Mouse (Mus musculus) hindbrain, embryonic 14.5 days (tissue): ENCODE data around the gene Pdgfb. TPM values are rescaled to one million over a fixed set of nuclear protein-coding genes. Genes with fewer than 3 reads are reported as not detected.
A peak's percentile ranks its signal among the peaks of the same experiment; 100 is the strongest.

ENCODE experiments used
- ATAC-seq: fragments of 200-750 bp; cut with Nextera tagmentation; 2 replicates; pipeline ENCODE4 v1.8.0; 2017; ENCODE audit warnings: moderate number of reproducible peaks, mild to moderate bottlenecking, moderate TSS enrichment, moderate library complexity; ENCODE audit not compliant: low FRiP score
- DNase-seq: peaks from one replicate; pipeline ENCODE4 v3.0.0-alpha.2; 2015; ENCODE audit warnings: low spot score
- H3K27ac ChIP-seq: fragments of 300-500 bp; sonication (generic); 2 replicates; pipeline ENCODE4 v1.5.1; 2014; ENCODE audit warnings: mild to moderate bottlenecking, moderate library complexity
- H3K27me3 ChIP-seq: fragments of 300-500 bp; sonication (generic); 2 replicates; pipeline ENCODE4 v1.6.1; 2014; ENCODE audit warnings: mild to moderate bottlenecking, low read length, mixed read lengths; ENCODE audit not compliant: control insufficient read depth, insufficient read depth
- H3K36me3 ChIP-seq: fragments of 300-500 bp; sonication (generic); replicated peaks from 2 replicates; pipeline ENCODE4 v1.6.1; 2014; ENCODE audit not compliant: control insufficient read depth, insufficient read depth
- H3K4me1 ChIP-seq: fragments of 300-500 bp; sonication (generic); replicated peaks from 2 replicates; pipeline ENCODE4 v1.6.1; 2014; ENCODE audit warnings: antibody characterized with exemption, low read length, mixed read lengths; ENCODE audit not compliant: control insufficient read depth, insufficient read depth
- H3K4me2 ChIP-seq: fragments of 300-500 bp; sonication (generic); replicated peaks from 2 replicates; pipeline ENCODE4 v1.6.1; 2014; ENCODE audit warnings: mild to moderate bottlenecking, moderate library complexity
- H3K4me3 ChIP-seq: fragments of 300-500 bp; sonication (generic); replicated peaks from 2 replicates; pipeline ENCODE4 v1.5.1; 2014; ENCODE audit warnings: mild to moderate bottlenecking, low read length
- H3K9ac ChIP-seq: fragments of 300-500 bp; sonication (generic); 2 replicates; pipeline ENCODE4 v1.6.1; 2014
- H3K9me3 ChIP-seq: fragments of 300-500 bp; sonication (generic); 2 replicates; pipeline ENCODE4 v1.6.1; 2016; ENCODE audit warnings: low read length; ENCODE audit not compliant: control insufficient read depth
- WGBS: fragments of 180-500 bp; shearing (Covaris S2); extraction: QIAGEN DNeasy Blood & Tissue Kit; methylation state at CpG from one replicate; pipeline ENCODE4 v1.1.7; 2014; 5-methylcytosine and 5-hydroxymethylcytosine counted together
- polyA plus RNA-seq: library from polyadenylated mRNA; unstranded; fragments of >200 nt; fragmentation: Nextera tagmentation; extraction: Ambion mirVana; gene quantifications from 2 replicates; pipeline ENCODE4 v1.2.1, GENCODE M21; 2014

The Pdgfb gene
- polyA plus RNA-seq, 1 experiment from 2014 or later: 7.3 TPM

DNA sequence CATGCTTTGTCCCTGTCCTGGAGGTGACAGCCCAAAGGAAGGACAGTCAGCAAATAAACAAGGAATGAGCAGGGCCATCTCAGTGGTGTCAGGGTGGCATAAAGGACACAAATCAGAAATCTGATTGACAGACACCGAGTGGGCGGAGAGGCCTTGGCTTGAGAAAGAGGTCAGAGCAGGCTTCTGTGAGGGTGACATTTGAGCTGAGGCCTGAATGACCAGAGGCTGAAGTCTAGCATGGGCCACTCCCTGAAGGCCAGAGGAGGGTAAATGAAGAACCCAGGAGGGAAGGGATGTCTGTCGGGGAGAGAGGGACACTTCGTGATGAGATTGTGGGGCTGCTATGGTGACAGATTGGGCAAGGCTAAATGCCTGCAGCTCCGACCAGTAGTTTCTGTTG lies 11.3 kb upstream of the Pdgfb start:
- Histone ChIP-seq H3K27ac (no peak overlapping the region), H3K36me3 (no peaks in the 10 kb centered on the region), H3K4me2 (no peak overlapping the region), H3K9ac (no peak overlapping the region), H3K4me3 (no peak overlapping the region), H3K4me1 (peaks cover 8% of the 10 kb centered on the region; the same call in 1 of the 2 replicates), H3K9me3 (no peaks in the 10 kb centered on the region), H3K27me3 (no peaks in the 10 kb centered on the region)
- ATAC-seq (no peak), DNase-seq (no peak)
- WGBS: 62% methylated on average over 5 of the region's 5 CpGs

DNA sequence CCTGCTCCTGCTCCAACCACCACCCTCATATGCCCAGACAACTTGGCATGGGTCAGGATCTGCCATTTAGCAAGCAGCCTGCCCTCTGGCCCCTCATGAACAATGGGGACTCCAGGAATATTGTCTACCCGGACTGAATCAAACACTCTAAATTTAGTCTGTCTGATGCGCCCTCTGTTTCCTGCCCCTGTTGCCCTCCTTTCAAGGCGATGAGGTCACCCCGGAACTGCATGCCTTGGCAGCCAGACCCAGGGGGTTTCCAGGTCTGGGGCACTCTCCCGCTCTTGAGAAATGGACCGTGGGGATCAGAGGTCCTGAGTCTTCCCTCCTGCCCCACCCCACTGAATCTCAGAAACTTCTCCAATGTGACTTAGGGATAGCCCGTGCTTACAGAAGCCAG lies 10.8 kb upstream of the Pdgfb start:
- WGBS: 43% methylated on average over 7 of the region's 7 CpGs
- Histone ChIP-seq H3K27me3 (no peaks in the 10 kb centered on the region), H3K9ac (no peak overlapping the region), H3K9me3 (no peaks in the 10 kb centered on the region), H3K4me1 (peaks cover 8% of the 10 kb centered on the region; the same call in 1 of the 2 replicates), H3K27ac (no peak overlapping the region), H3K4me3 (no peak overlapping the region), H3K36me3 (no peaks in the 10 kb centered on the region), H3K4me2 (no peak overlapping the region)
- no peak for DNase-seq
- ATAC-seq: no peak

DNA sequence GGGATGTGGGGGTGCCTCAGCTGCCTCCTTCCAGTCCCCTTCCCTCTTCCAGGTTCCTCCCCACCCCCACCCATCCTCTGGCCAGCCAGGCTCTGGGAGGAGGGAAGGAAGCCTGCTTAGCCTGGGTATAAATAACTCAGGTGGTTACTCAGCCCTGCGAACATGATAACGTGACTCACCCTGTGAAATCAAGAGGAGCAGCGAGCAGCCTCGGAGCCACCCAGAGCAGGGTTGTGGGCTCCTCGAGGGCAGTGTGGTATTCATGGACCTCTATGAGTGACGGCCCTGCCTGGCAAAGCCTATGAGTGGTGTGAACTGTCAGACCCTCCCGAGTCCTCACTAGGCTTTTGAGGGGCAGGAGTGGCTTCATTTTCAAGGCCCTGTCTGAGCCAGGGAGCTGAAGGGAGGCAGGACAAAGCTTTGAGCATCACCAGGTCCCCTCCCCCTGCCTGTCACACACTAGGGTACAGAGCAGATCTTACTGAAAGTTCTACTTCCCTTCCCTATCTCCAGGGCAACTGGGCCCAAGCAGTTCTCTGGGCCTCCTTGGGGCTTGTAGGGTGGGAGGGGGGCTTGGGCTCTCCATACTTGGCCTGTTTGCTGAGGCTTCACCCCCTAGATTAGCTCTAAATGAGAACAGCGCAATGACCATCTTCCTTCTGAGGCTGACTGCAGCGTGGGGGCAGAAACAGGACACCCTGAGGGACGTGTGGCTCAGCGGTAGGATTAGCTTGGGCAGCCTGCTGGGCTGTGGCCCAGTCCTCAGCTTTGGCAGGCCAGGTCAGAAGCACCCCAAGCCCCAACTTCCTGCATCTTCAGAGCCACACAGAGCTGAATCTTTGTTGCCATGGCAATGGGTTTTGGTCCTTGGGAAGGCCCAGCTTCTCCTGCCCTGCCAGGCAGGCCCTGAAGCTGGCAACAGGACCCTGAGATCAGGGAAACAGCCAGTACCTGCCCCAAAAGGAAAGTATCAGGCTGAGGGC lies 9.8 kb upstream of the Pdgfb start:
- Histone ChIP-seq H3K36me3 (no peaks in the 10 kb centered on the region), H3K4me1 (peaks cover 8% of the 10 kb centered on the region; the same call in 1 of the 2 replicates), H3K9me3 (no peaks in the 10 kb centered on the region), H3K27me3 (no peaks in the 10 kb centered on the region), H3K27ac (no peak overlapping the region), H3K4me2 (no peak overlapping the region), H3K9ac (peak overlapping the region; percentile 21; the same call in 1 of the 2 replicates), H3K4me3 (no peak overlapping the region)
- DNase-seq: no peak
- 40% methylated on average over 11 of the region's 11 CpGs for WGBS
- no peak; the same call in 1 of the 2 replicates for ATAC-seq

DNA sequence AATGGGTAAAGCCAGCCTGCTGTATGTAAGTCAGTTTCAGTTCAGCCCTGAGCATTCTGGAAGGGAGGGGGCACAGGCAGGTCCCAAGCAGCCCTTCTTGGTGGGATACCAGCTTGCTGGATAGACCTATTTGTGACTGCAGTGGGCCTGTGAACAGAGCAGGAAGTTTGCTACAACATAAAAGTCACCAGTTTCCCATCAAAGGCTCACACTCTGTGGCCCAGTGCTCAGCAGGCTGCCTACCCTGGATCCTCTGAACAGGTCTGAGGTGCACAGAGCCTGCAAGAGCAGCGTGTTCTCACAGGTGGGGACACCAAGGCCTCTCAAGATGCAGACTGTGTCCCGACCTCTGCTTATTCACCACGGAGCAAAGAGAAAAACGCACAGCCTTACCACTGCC lies 5.7 kb upstream of the Pdgfb start:
- Histone ChIP-seq H3K4me3 (no peak overlapping the region), H3K27me3 (peaks cover 16% of the 10 kb centered on the region), H3K4me2 (no peak overlapping the region), H3K9me3 (no peaks in the 10 kb centered on the region), H3K27ac (no peak overlapping the region), H3K4me1 (peaks cover 8% of the 10 kb centered on the region; the same call in 1 of the 2 replicates), H3K9ac (no peak overlapping the region), H3K36me3 (no peaks in the 10 kb centered on the region)
- WGBS: 71% methylated on average over 4 of the region's 4 CpGs
- DNase-seq (no peak), ATAC-seq (no peak)

DNA sequence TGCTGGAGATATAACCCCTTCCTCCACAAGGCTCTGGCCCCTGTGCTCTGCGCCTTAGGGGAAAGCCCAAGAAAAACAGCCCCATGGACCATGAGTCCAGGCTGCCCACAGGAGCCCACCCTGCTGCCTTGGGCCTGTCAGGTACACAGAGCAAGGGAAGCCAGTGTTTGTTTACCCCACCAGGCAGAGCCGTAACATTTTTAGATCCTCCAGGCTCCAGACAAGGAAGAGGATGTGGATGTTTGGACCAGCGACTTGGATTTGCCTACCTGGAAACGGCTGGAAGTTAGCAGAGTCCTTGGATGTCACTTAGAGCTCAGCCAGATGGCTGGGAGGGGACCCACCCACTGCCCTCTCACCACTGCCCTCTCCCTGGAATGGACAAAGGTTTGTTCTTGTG lies 4.8 kb upstream of the Pdgfb start:
- H3K27ac ChIP-seq: no peak overlapping the region
- no peaks in the 10 kb centered on the region for H3K36me3 ChIP-seq
- H3K4me3 ChIP-seq: no peak overlapping the region
- H3K27me3 ChIP-seq: peaks cover 25% of the 10 kb centered on the region
- DNase-seq (no peak), ATAC-seq (no peak)
- H3K9ac ChIP-seq: no peak overlapping the region
- 72% methylated on average over 4 of the region's 4 CpGs for WGBS
- no peaks in the 10 kb centered on the region for H3K9me3 ChIP-seq
- no peak overlapping the region for H3K4me2 ChIP-seq
- peaks cover 10% of the 10 kb centered on the region for H3K4me1 ChIP-seq

DNA sequence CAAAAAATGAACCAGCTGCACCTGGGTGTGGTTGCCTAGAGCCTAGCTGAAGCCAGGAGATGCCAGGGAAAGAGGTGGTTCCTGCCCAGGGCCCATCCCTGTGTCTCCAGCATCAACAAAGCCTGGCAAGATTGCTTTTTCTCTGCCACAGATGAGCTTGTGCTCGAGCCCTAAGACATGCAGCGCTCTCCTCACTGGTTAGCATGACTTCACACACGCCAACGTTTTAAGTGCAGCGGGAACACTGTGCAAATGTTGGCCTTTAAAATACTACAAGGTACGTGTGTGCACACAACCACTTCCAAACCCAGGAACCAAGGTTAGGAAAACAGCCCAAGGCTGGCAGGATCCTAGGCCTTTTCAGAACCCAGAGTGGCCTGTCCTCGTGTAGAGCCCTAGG lies 4.4 kb upstream of the Pdgfb start:
- peaks cover 10% of the 10 kb centered on the region for H3K4me1 ChIP-seq
- no peak for DNase-seq
- 81% methylated on average over 7 of the region's 7 CpGs for WGBS
- no peak for ATAC-seq
- H3K9me3 ChIP-seq: no peaks in the 10 kb centered on the region
- H3K27me3 ChIP-seq: peaks cover 29% of the 10 kb centered on the region
- no peak overlapping the region for H3K27ac ChIP-seq
- H3K4me2 ChIP-seq: no peak overlapping the region
- H3K4me3 ChIP-seq: no peak overlapping the region
- H3K36me3 ChIP-seq: no peaks in the 10 kb centered on the region
- no peak overlapping the region for H3K9ac ChIP-seq

- H3K9ac ChIP-seq: no peak overlapping the region
- no peaks in the 10 kb centered on the region for H3K9me3 ChIP-seq
- H3K4me1 ChIP-seq: peaks cover 21% of the 10 kb centered on the region
- WGBS: 88% methylated on average over 9 of the region's 9 CpGs
- peaks cover 42% of the 10 kb centered on the region for H3K27me3 ChIP-seq
- no peak overlapping the region for H3K4me3 ChIP-seq
- no peak overlapping the region for H3K27ac ChIP-seq
- no peak overlapping the region for H3K4me2 ChIP-seq
- ATAC-seq (no peak), DNase-seq (no peak)
- H3K36me3 ChIP-seq: no peaks in the 10 kb centered on the region
Measured at GRCm38 (mm10) chr15:80016563-80017301, 2.0 kb upstream of the Pdgfb start.

- no peaks in the 10 kb centered on the region for H3K36me3 ChIP-seq
- DNase-seq (no peak), ATAC-seq (no peak)
- H3K4me3 ChIP-seq: peak overlapping the region; percentile 81
- H3K9ac ChIP-seq: peak overlapping the region; percentile 87; the same call in 1 of the 2 replicates
- no peak overlapping the region for H3K27ac ChIP-seq
- peaks cover 21% of the 10 kb centered on the region for H3K4me1 ChIP-seq
- WGBS: 59% methylated on average over 7 of the region's 7 CpGs
- H3K4me2 ChIP-seq: peak overlapping the region; percentile 95
- H3K27me3 ChIP-seq: peaks cover 53% of the 10 kb centered on the region
- no peaks in the 10 kb centered on the region for H3K9me3 ChIP-seq
Measured at GRCm38 (mm10) chr15:80015211-80015952, 605 bp upstream of the Pdgfb start.

- DNase-seq (no peak), ATAC-seq (no peak)
- WGBS: under 1% methylated on average over 34 of the region's 37 CpGs
- H3K4me2 ChIP-seq: peak overlapping the region; percentile 95
- H3K4me3 ChIP-seq: peak overlapping the region; percentile 81
- H3K4me1 ChIP-seq: peaks cover 21% of the 10 kb centered on the region
- no peaks in the 10 kb centered on the region for H3K36me3 ChIP-seq
- H3K9me3 ChIP-seq: no peaks in the 10 kb centered on the region
- peaks cover 53% of the 10 kb centered on the region for H3K27me3 ChIP-seq
- H3K27ac ChIP-seq: peak overlapping the region; percentile 64
- H3K9ac ChIP-seq: peak overlapping the region; percentile 87
Measured at GRCm38 (mm10) chr15:80014031-80014320, 801 bp downstream of the Pdgfb start.
